19 mouse cellular contexts compared by ENCODE assay signal in the genomic region with DNA sequence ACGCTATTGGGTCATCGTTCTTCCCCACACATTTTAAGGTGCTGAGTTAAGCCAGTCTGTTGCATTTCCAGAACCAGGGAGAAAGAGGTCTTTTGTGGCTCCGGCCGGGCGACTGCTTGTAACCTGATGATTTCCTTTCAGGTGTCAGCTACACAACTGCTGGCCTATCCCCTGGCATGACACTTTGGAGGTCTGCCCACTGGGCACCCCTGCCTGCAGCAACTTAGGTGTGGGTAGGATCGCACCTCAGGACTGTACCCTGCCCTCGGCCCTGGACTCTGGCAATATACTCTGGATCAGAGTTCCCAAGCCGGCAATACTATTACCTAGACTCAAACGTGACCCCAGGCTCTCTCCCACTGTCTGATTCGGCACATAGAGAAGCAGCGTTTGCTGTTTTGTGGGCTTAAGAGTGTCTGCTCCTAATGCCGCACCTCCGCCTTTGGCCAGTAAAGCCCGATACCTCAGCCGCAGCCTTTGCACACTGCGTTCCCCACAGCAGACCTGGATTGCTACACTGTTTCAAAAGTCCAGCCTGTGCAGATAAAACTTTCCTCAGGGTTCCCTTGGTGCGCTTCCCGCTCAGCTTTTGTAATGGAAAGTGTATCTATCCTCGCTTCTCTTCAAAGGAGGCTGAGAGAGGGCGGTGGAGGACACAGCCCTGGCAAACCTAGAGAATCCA. TPM values are rescaled to one million over a fixed set of nuclear protein-coding genes. Genes with fewer than 3 reads are reported as not detected.
DNase-seq lines count a peak whose midpoint lies in the region; ATAC-seq lines count a peak whose summit lies in the region.
"Had no signal": no experiment of that assay in that cellular context is flagged by ENCODE, and none has a peak within 500 bp of the region (broad histone marks: within the 10 kb centered on the region; RNA-seq: fewer than 3 reads in every experiment).

No protein-coding gene starts in this region.

- H3K9me3 ChIP-seq in heart, embryonic 10.5 days: no peaks in the 10 kb centered on the region
- peaks cover 2% of the 10 kb centered on the region; the same call in 1 of the 2 replicates for H3K9me3 ChIP-seq in kidney, embryonic 14.5 days (ENCODE audit: control insufficient read depth, low read length)
- H3K9me3 ChIP-seq: forebrain, embryonic 15.5 days; heart, embryonic 15.5 days; limb, embryonic 15.5 days; midbrain, embryonic 15.5 days had no signal

- no peaks in the 10 kb centered on the region for H3K36me3 ChIP-seq in heart, embryonic 10.5 days
- no peaks in the 10 kb centered on the region for H3K36me3 ChIP-seq in kidney, embryonic 14.5 days (ENCODE audit: control insufficient read depth, insufficient read depth, low read length)
- H3K36me3 ChIP-seq: forebrain, embryonic 15.5 days; heart, embryonic 15.5 days; limb, embryonic 15.5 days; midbrain, embryonic 15.5 days had no signal

- no peak overlapping the region for H3K4me2 ChIP-seq in kidney, embryonic 14.5 days (replicated peaks; ENCODE audit: low read depth, low read length)
- H3K4me2 ChIP-seq: forebrain, embryonic 15.5 days; heart, embryonic 15.5 days; limb, embryonic 15.5 days; midbrain, embryonic 15.5 days had no signal

- no peak for DNase-seq in heart, embryonic 10.5 days (ENCODE audit: low spot score)
- no peak for DNase-seq in heart, postnatal 4 days
- peak; percentile 47 to 54 for DNase-seq in kidney, adult 8-10 months
- DNase-seq in ZHBTc4 (ENCODE audit: low read depth, low spot score): peak; percentile 49
- DNase-seq in testis, postnatal 10 days (ENCODE audit: low spot score): peak; percentile 59
- DNase-seq in left cerebral cortex, postnatal 25 days (ENCODE audit: low spot score in 2 of 2): no peak
- no peak for DNase-seq in gastrocnemius, postnatal 14 days
- DNase-seq: adrenal gland, adult 2 months; cerebellum, adult 8-10 months; gastrocnemius, postnatal 36 days; lung, postnatal 10 days; thymus, adult 2 months had no signal

- no peak for ATAC-seq in kidney, embryonic 14.5 days (ENCODE audit: low FRiP score, low TSS enrichment)
- ATAC-seq: forebrain, embryonic 15.5 days; midbrain, embryonic 15.5 days had no signal

- intact Hi-C loops in left cerebral cortex, postnatal 25 days (cut with DNase I): no loop called here
- intact Hi-C loops in gastrocnemius, postnatal 14 days (cut with DNase I; ENCODE audit: low total_unique reads): no loop called here

- H3K4me3 ChIP-seq in heart, embryonic 10.5 days: 0 out of 2 replicates have a peak overlapping the region, but pooled peaks have one; percentile 6
- no peak overlapping the region for H3K4me3 ChIP-seq in kidney, embryonic 14.5 days (ENCODE audit: low read length)
- H3K4me3 ChIP-seq: forebrain, embryonic 15.5 days; heart, embryonic 15.5 days; limb, embryonic 15.5 days; midbrain, embryonic 15.5 days; myocyte had no signal

- no peaks in the 10 kb centered on the region for H3K4me1 ChIP-seq in heart, embryonic 10.5 days
- H3K4me1 ChIP-seq in kidney, embryonic 14.5 days (ENCODE audit: control insufficient read depth, insufficient read depth, low read length): no peaks in the 10 kb centered on the region
- H3K4me1 ChIP-seq: forebrain, embryonic 15.5 days; heart, embryonic 15.5 days; limb, embryonic 15.5 days; midbrain, embryonic 15.5 days had no signal

- H3K9ac ChIP-seq in kidney, embryonic 14.5 days (ENCODE audit: low read depth, low read length): no peak overlapping the region
- H3K9ac ChIP-seq: forebrain, embryonic 15.5 days; heart, embryonic 15.5 days; limb, embryonic 15.5 days; midbrain, embryonic 15.5 days had no signal

- WGBS in heart, embryonic 10.5 days: 48% methylated on average over 20 of the region's 20 CpGs
- 53% methylated on average over 20 of the region's 20 CpGs for WGBS in kidney, embryonic 14.5 days

- peaks cover 18% of the 10 kb centered on the region for H3K27me3 ChIP-seq in heart, embryonic 10.5 days (ENCODE audit: insufficient read depth, poor library complexity, severe bottlenecking)
- H3K27me3 ChIP-seq in kidney, embryonic 14.5 days (ENCODE audit: control insufficient read depth, insufficient read depth, low read length): peaks cover 14% of the 10 kb centered on the region
- H3K27me3 ChIP-seq: midbrain, embryonic 15.5 days had no signal

- H3K27ac ChIP-seq in heart, embryonic 10.5 days: no peak overlapping the region
- H3K27ac ChIP-seq in kidney, embryonic 14.5 days (ENCODE audit: low read depth, low read length): no peak overlapping the region
- H3K27ac ChIP-seq: forebrain, embryonic 15.5 days; heart, embryonic 15.5 days; kidney, postnatal 0 days; limb, embryonic 15.5 days; midbrain, embryonic 15.5 days had no signal

RNA-seq across cellular contexts. Expression of a gene that starts 12.5 kb away (rescaled TPM):
- polyA plus RNA-seq in heart, embryonic 10.5 days (2016; fragmentation: Nextera tagmentation; extraction: Ambion mirVana): 21.9 and 28.7 TPM in 2 replicates
- 10 to 100 TPM in 1 of 2 experiments, 1 to 10 TPM in 1; 9.6 to 13.1 TPM for total RNA-seq in heart, postnatal 4 days (2021)
- 18.3 and 32.2 TPM in 2 replicates for polyA plus RNA-seq in kidney, embryonic 14.5 days (2014; fragmentation: Nextera tagmentation; extraction: Ambion mirVana)
- 1 to 10 TPM; 5.3 to 5.8 TPM for total RNA-seq in left cerebral cortex, postnatal 25 days (2021)
- total RNA-seq in gastrocnemius, postnatal 14 days (2021): 1 to 10 TPM; 1.9 to 2.8 TPM

Comparison
In these comparisons a context has a peak if more than half of its experiments do, and no peak if none do; other contexts are left out.
1. DNase-seq: peak in kidney, adult 8-10 months (2 of 2), ZHBTc4 (single experiment) and testis, postnatal 10 days (single experiment); none in heart, embryonic 10.5 days (single experiment), heart, postnatal 4 days (single experiment), left cerebral cortex, postnatal 25 days (0 of 2) and gastrocnemius, postnatal 14 days (single experiment).